Mouse (Mus musculus) embryonic stem cell, embryonic (primary cell): ENCODE measurements around the gene Dock7.

ENCODE experiments used
- CTCF ChIA-PET, 4 experiments: fragments of 300-600 bp in 2 of 4; fragments of 350-600 bp in 2 of 4; sonication (Branson Sonifier 250); formaldehyde crosslinking; loops; one replicate each; lab custom pipeline; 2022; ENCODE audit warnings: inconsistent platforms in 2 of 4; lab: Charles Lee
- POLR2A ChIA-PET, 4 experiments: fragments of 300-600 bp in 2 of 4; fragments of 350-600 bp in 2 of 4; sonication (Branson Sonifier 250); formaldehyde crosslinking; loops; one replicate each; lab custom pipeline; 2022; ENCODE audit warnings: antibody characterized with exemption in 4 of 4, inconsistent platforms in 1 of 4; lab: Charles Lee

Gene Dock7

DNA sequence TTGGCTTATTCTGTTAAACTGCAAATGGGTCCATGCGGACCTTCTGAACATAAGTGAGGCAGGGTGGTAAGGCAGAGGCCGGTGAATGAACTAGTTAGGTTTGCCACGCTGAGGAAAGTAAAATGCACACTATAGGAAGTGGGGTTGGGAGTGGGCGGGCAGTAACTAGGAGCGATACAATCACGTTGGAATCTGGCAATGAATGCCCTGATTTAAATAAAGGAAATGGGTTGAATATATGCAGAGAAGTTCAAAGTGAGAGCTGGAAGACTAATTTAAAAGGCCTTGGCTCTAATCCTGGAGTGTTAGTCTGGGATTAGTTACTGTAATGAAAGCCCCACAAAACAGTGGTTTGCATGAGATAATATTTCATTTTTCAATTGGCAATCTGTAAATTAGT lies 12.0 kb upstream of the Dock7 start:
- ChIA-PET POLR2A (interaction anchor here in 3 of 4 experiments (1.0 to 4.7 kb wide), 3 partner anchors 12 to 13 kb away, joined by 3 to 15 read pairs (median 3); partner anchors contain the start of gene Dock7 (in 3 of the 3)), CTCF (no interaction called here)

DNA sequence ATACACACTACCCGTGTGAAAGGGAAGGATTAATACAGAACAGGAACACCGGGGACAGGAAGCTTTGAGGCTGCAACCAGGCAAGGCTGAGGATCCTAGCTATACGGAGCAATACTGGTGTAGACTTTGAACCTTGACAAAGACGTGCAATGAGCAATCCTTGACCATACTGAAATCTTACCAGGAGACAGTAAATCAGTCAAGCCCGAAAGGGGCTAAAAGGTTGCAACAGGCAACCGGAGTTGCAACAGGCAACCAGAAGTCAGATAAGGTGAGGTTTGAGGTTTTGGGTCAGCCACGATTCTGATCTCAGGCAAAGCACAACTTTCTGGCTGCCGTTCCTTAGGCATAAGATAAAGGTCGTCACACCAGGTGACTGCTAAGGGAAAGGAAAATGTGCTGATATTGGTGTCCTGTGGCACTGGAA lies 10.5 kb upstream of the Dock7 start:
- ChIA-PET POLR2A (interaction anchor here in 3 of 4 experiments (0.6 to 4.7 kb wide), 4 partner anchors 11 to 1399 kb away, joined by 3 to 15 read pairs (median 4); partner anchors contain the start of gene Dock7 (in 1 of the 3)), CTCF (interaction anchor here in 1 of 4 experiments (0.6 kb wide), 1 partner anchor 24 kb away, joined by 4 read pairs; no protein-coding TSS in a partner anchor)

DNA sequence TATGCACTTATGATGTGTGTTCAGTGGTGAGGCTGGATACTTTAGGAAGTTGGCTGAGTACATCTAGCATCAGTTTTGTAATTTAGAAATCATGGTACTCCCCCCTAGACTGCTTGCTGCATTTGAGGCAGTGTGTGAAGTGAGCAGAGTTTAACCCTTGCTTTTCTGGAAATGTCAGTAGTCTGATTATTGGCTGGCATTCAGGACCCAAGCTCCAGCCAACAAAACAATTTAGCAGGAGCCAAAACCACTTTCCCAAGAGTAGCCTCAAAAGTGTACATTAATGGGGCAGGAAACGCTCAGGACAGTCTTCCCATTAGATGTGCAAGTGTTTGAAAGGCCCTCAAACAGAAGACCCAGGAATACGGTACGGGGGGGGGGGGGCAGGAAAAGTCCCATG lies 2.8 kb upstream of the Dock7 start:
- ChIA-PET POLR2A (no interaction called here), CTCF (interaction anchor here in 2 of 4 experiments (0.6 to 0.7 kb wide), 2 partner anchors 152 to 875 kb away, joined by 3 to 7 read pairs; no protein-coding TSS in a partner anchor)

DNA sequence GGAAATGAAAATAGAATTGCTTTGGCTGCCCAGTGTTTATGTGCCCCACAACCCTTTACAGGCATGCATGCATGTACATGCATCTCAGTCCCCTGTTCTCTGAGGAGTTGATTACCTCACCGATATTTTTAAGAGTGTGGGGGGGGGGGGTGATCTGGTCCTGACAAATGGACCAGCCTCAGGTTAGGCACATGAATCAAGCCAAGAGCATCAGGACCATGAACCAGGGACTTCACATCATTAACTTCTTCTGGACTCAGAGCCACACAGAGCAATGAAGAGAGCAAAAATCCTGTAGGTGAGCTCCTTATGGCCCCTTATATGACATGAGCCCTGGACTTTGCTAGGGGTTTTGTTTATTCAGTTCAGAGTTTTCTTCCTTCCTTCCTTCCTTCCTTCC lies 2.1 kb upstream of the Dock7 start:
- ChIA-PET POLR2A (interaction anchor here in 1 of 4 experiments (2.3 kb wide), 1 partner anchor 200 kb away, joined by 11 read pairs; the partner anchor contains the start of gene Usp1), CTCF (interaction anchor here in 1 of 4 experiments (0.7 kb wide), 1 partner anchor 153 kb away, joined by 7 read pairs; no protein-coding TSS in a partner anchor)

DNA sequence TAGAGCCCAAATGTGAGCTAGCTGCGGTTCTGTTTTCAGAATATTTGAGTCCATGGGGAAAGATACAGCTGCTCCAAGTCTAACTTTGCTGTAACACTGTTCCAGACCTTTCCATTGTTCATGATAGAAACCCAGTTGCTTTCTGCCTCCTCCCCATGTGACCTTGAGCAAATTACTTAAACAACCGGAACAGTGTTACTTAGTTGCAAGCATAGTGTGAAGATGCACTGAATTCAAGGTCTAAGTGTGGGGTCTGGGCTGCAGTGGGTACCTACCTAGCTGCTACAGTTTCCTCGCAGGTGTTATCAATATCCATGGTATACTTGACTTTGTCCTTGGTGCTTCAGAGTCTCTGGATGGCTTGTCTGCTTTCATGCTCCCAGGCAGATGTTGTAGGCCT lies 1.3 kb upstream of the Dock7 start:
- ChIA-PET CTCF (no interaction called here), POLR2A (interaction anchor here in 2 of 4 experiments (0.7 to 2.3 kb wide), 2 partner anchors 199 to 745 kb away, joined by 3 to 11 read pairs; partner anchors contain the start of gene Usp1 (in 1 of the 2))

DNA sequence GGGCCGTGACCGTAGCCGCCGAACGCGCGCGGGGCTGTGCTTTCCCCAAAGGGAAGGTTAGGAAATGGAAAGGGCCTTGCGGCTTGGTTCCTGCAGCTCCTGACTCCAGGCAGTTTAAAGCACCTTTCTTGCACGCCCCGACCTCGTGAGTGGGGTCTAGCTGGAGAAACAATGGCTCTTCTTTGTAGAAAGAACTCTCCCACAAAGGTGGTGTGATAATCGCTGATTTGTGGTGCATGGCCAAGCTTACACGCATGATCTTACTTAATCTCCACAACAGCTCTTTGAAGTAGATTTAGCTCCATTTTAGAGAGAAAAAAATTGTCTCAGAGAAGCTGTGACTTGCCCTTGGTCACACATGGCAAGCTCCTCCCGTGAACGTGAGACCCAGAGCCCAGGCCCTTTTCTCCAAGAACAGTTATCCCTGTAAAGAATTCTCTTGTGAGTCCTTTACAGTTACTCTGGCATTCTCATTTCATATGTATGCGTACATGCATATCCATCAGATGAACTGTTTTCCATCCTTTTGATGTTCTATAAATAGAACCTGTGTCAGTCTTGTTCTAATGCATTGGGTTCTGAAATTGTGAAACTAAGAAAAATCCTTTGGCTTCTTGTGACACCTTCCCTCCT lies 524 bp upstream of the Dock7 start:
- ChIA-PET POLR2A (interaction anchor here in 3 of 4 experiments (0.5 to 2.9 kb wide), 17 partner anchors 11 to 1013 kb away, joined by 3 to 15 read pairs (median 3); partner anchors contain the start of genes Usp1 (in 2 of the 3), Itgb3bp (in 1 of the 3) and Pgm1 (in 1 of the 3)), CTCF (interaction anchor here in 1 of 4 experiments (0.6 kb wide), 1 partner anchor 80 kb away, joined by 3 read pairs; no protein-coding TSS in a partner anchor)

DNA sequence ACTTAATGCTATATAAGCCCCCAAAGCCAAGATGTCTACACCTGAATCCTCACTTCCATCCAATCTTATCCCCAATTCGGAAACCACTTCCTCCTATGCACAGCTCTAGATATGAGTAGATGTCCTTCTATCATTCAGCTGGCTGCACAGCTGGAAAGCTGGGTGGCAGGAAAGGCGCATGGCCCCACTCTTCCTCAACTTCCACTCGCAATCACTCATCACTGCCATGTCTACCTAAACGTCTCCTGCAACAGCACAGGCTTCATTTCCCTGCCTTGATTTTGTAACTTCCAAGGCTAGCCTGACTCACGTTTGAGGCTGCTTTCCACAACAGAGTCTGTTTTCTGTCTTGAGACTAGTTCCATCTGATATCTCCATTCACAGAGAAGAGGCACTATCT lies 1.7 kb downstream of the Dock7 start:
- ChIA-PET CTCF (no interaction called here), POLR2A (interaction anchor here in 1 of 4 experiments (0.5 to 2.9 kb wide), 4 partner anchors 11 to 392 kb away, joined by 3 to 15 read pairs (median 4); partner anchors contain the start of gene Atg4c)

DNA sequence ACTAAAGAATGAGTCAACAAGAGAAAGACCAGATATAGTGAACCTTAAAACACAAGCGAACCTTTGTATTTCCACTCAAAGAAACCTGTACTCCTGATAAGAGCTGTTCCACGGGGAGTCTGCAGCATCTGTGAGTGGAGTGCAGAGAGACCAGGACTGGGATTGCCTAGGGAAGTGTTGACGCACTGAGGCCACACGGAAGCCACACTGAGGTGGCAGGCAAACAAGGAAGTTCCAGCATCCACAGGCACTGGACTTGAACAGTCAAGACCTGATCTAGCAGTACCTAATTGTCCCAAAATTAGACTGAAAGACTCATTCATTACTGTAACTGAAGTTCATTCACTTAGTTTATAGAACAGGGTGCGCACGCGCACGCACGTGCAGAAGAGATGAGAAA lies 4.9 kb downstream of the Dock7 start:
- ChIA-PET POLR2A (interaction anchor here in 1 of 4 experiments (0.5 kb wide), 1 partner anchor 15 kb away, joined by 3 read pairs; no protein-coding TSS in a partner anchor), CTCF (interaction anchor here in 1 of 4 experiments (0.5 kb wide), 1 partner anchor 63 kb away, joined by 3 read pairs; no protein-coding TSS in a partner anchor)

DNA sequence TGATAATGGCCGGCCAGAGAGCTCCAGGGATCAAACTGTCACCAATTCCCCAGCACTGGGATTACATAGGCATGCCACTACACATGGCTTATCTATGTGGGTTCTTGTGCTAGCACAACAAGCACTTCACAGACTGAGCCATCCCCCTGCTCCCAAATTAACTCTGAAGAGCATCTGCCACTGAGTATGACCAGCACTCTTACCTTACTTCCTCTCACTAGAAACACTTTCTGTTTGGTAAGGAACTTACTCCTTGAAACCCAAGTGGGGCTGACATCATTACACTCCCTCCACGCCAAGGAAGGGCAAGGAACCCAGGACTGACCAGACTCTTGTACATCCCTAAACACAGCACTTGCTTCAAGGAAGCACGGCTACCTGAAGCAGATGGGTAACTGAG lies 9.0 kb downstream of the Dock7 start:
- ChIA-PET POLR2A (interaction anchor here in 2 of 4 experiments (0.5 to 1.1 kb wide), 2 partner anchors 10 to 24 kb away, joined by 3 to 6 read pairs; no protein-coding TSS in a partner anchor), CTCF (interaction anchor here in 1 of 4 experiments (1.4 kb wide), 1 partner anchor 72 kb away, joined by 3 read pairs; no protein-coding TSS in a partner anchor)

DNA sequence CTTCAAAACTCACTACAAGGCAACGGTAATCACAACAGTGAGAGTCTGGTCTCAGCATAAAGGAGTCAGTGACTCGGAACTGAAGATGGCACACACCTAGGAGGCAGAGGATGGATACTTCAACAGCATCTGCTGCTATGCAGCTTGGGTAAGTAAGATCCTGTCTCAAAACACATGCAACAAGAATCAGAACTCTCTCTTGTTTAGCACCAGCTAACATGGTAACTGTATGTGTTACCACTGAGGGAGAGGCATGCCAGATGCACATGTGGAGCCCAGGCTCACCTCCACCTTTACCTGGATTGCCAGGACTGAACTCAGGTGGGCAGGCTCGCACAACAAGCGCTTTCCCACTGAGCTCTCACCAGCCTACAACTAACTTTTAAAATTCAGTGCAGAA lies 11.9 kb downstream of the Dock7 start:
- POLR2A ChIA-PET: interaction anchor here in 2 of 4 experiments (0.5 to 0.7 kb wide), 2 partner anchors 11 to 186 kb away, joined by 3 to 4 read pairs; no protein-coding TSS in a partner anchor
- CTCF ChIA-PET: interaction anchor here in 1 of 4 experiments (0.6 kb wide), 1 partner anchor 170 kb away, joined by 3 read pairs; no protein-coding TSS in a partner anchor

DNA sequence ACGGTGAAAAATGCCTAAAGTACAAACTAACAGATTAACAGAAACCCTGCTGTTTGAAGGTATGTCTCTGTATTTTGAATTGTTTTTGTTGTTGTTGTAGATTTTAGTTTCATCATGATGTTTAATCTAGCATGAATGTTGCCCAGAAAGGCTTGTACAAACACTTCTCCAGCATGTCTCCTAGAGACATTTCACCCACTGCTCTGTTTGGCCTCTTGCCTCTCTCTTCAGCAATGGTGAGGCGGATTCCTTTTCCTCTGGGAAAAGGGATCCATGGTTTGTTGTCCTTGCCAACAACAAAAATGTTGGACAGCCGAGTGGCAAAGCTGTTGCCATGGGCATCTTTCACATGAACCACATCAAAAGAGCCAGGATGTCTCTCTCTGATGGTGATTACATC lies 17.9 kb downstream of the Dock7 start:
- ChIA-PET CTCF (no interaction called here), POLR2A (no interaction called here)

DNA sequence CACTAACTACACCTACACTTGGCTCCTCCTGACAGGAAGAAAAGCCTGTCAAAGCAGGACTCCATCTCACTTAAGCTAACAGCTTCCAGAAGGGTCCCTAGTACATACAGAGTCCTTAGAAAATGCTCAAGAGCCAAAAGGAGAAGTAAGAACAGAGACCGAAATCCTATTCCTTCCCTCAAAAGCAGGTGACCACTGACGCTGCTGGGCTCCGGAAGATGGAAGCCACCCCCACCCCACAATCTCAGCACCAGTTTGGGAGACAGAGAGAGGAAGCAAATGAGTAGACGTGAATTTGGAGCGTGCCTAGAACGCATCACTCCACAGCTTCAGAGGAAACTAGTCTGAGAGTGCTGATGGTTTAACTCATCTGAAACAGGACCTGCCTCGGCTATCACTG lies 20.0 kb downstream of the Dock7 start:
- POLR2A ChIA-PET: interaction anchor here in 1 of 4 experiments (0.6 kb wide), 1 partner anchor 341 kb away, joined by 3 read pairs; no protein-coding TSS in a partner anchor
- CTCF ChIA-PET: interaction anchor here in 1 of 4 experiments (0.7 kb wide), 1 partner anchor 25 kb away, joined by 8 read pairs; no protein-coding TSS in a partner anchor

DNA sequence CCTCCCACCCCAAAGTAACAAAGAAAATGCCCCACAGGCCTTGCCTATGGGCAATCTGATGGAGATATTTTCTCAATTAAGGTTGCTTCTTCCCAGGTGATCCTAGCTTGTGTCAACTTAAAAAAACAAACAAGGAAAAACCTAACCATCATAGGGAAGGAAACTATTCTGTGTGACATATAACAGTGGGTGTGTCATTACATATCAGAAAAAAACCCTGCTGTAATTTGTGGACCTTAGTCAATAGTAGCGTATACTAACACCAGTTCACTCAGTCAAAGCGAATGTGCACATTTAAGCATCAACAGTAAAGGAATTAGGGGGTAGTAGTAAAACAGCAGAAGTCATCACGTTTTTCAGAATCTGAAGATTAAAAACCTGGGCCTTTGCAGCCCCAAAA lies 28.9 kb downstream of the Dock7 start:
- ChIA-PET CTCF (no interaction called here), POLR2A (no interaction called here)

DNA sequence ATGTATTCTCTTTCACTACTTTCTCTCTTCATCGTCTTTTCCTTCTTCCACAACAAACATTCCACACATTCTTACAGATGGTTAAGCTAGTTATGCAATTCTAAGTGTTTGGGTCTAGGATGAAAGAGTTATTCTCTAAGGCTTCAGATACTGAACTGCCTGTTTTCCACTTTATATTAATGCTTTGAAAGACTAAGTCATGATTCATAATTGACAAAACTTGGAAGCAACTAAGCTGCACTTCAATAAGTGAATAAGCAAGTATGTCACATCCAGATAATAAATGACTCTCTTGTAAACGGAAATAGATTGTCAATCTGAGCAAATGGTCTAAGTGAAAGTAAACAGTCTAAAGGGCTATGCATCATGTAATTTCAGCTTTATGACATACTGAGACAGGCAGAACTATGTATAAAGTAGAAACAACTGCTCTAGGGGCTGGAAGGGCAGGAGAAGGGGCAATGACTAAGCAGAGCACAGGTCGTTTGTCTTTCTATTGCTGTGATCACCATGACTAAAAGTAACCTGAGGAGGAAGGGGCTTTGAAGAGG lies 29.5 kb downstream of the Dock7 start:
- CTCF ChIA-PET: no interaction called here
- POLR2A ChIA-PET: no interaction called here

DNA sequence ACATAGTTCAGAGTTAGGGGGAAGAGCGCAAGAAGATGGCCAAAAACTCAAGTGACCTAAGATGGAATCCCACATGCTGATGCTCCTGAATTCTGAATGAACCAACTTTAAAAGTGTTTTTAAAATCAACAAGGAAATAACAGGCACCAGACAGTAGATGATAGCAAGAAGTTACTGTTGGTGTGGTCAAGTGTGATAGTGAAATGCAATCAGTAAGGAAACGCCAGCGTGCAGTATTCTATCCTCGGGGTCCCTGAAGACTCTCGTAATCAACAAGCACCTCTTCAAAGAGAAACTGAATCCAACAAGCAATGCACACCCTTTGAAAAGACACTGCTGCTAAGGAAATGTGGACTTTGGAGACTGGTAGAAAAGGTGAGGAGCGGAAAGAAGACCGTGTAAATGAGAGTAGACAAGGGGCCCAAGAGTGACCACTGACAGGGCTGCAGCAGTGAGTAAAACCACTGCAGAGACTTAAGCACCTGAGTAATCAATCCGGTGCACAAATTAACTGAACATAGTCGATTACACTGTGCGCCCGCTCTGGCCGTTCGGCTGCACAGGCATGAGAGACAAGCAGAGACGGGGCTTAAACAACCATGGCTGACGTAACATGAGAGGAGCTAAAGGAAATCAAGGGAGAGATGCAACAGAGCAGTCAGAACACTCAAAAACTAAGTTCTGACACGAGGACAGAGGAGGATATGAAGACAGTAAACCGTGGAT lies 32.8 kb downstream of the Dock7 start:
- POLR2A ChIA-PET: interaction anchor here in 1 of 4 experiments (0.6 kb wide), 1 partner anchor 275 kb away, joined by 3 read pairs; no protein-coding TSS in a partner anchor
- CTCF ChIA-PET: interaction anchor here in 2 of 4 experiments (0.5 kb wide), 2 partner anchors 154 to 473 kb away, joined by 3 to 6 read pairs; no protein-coding TSS in a partner anchor

DNA sequence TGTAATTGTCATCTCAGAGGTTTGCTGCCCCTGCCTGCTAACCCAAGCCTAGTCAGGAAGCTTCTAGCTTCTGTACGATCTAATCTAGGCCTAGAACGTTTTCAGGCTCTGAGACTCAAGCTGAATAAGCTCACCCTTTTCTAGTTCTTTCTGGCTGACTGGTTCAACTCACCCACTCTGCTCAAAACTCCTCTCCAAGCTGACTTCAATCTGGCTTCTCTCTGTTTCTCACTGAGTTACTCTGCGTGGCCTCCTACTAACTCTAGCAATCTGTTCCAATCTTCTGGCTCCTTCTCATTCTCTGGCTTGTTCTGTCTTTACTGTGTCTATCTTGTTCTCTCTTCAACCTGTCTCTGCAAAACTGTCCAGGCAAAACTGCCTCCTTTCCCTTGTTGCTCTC lies 36.9 kb downstream of the Dock7 start:
- POLR2A ChIA-PET: no interaction called here
- CTCF ChIA-PET: no interaction called here

DNA sequence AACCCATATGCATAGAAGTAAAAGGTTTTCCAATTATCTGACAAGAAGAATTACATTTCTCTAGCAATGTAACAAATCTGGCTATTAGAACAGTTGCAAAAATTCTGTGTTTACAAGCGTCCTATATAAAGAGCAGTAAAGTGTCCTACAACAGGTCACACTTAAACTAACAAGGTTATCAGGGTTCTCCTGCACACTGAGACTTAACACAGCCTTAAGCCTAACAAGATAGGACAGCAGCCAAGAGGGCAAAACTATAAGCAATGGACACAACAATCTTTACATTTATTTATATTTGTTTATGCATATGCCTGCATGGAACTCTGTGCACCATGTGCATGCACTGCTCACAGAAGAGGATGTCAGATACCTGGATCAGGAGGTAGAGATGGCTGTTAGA lies 39.5 kb downstream of the Dock7 start:
- ChIA-PET CTCF (no interaction called here), POLR2A (no interaction called here)

DNA sequence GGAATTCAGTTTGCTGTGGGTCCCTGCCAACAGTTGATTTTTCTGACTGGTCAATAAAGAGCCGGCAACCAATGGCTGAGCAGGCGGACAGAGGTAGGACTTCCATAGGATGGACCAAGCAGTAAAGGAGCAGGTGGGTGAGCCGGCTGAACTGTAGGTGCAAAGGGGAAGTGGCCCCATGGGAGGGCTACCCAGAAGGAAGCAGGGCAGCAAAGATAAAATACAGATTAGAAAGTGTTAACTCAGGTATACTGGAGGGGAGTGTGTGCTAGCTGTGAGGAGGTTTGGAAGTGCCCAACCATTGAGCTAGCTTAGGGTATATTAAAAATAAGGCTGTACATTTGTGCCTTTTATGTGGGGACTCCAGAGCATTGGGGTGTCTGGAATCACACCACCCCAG lies 42.7 kb downstream of the Dock7 start:
- ChIA-PET POLR2A (no interaction called here), CTCF (no interaction called here)
